Mouse (Mus musculus): ENCODE measurements around the gene Tnk1. TPM values are rescaled to one million over a fixed set of nuclear protein-coding genes. Genes with fewer than 3 reads are reported as not detected.
A peak's percentile ranks its signal among the peaks of the same experiment; 100 is the strongest.

The Tnk1 gene
- polyA plus RNA-seq, 1 experiment from 2014 or later = 0.69 TPM

DNA sequence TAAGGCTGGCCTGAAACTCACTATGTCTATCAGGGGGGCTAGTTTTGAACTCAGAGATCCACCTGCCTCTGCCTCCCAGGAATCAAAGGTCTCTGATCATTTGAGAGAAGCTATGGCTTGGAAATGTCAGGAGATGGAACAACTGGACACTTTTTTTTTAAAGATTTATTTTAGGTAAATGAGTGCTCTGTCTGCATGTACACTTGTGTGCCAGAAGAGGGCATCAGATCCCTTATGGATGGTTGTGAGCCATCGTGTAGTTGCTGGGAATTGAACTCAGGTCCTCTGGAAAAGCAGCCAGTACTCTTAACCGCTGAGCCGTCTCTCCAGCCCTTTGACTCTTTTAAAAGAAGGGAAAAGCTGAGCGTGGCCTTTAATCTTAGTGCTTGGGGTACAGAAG, 52.2 kb downstream of the Tnk1 start:
- peaks cover 49% of the 10 kb centered on the region for H3K27me3 ChIP-seq (ENCODE audit: insufficient read depth, low read length)
- WGBS (ENCODE audit: insufficient replicate concordance) = 76% methylated on average over 4 of the region's 4 CpGs
- no peaks in the 10 kb centered on the region for H3K9me3 ChIP-seq (ENCODE audit: low read length)
- peaks cover 28% of the 10 kb centered on the region for H3K4me1 ChIP-seq (ENCODE audit: insufficient read depth)
- H3K9ac ChIP-seq (replicated peaks) = no peak overlapping the region
- no peak overlapping the region for H3K4me2 ChIP-seq (ENCODE audit: low read depth, low read length)
- no peaks in the 10 kb centered on the region for H3K36me3 ChIP-seq (replicated peaks; ENCODE audit: insufficient read depth, low read length)
- no peak overlapping the region for H3K27ac ChIP-seq (ENCODE audit: low read depth)
- H3K4me3 ChIP-seq (ENCODE audit: low read depth, low read length) = no peak overlapping the region
- no peak for DNase-seq
- no peak for ATAC-seq
- no peak for TF ChIP-seq EP300 (IDR thresholded peaks at IDR 0.05; ENCODE audit: low read depth)
- peak; percentile 52 for TF ChIP-seq CTCF (IDR thresholded peaks at IDR 0.05; ENCODE audit: low read depth)

GRCm38 (mm10) chr11:69804972-69805909, 53.3 kb downstream of the Tnk1 start, which contains the start of gene Tmem102:
Tmem102 (minus strand) TSS chr11:69805624.
- DNase-seq = peak; percentile 51
- 26% methylated on average over 29 of the region's 29 CpGs for WGBS (ENCODE audit: insufficient replicate concordance)
- ATAC-seq = peak; percentile 40
- Histone ChIP-seq H3K9ac (replicated peaks) (peak within 1 kb of the TSS; percentile 8; the same call in 1 of the 2 replicates), H3K4me1 (ENCODE audit: insufficient read depth) (peaks cover 40% of the 10 kb centered on the region), H3K27me3 (ENCODE audit: insufficient read depth, low read length) (peaks cover 61% of the 10 kb centered on the region), H3K36me3 (replicated peaks; ENCODE audit: insufficient read depth, low read length) (no peaks in the 10 kb centered on the region), H3K27ac (ENCODE audit: low read depth) (no peak within 1 kb of the TSS), H3K4me3 (ENCODE audit: low read depth, low read length) (peak within 1 kb of the TSS; percentile 20; the same call in 1 of the 2 replicates), H3K4me2 (ENCODE audit: low read depth, low read length) (peak within 1 kb of the TSS; percentile 87), H3K9me3 (ENCODE audit: low read length) (no peaks in the 10 kb centered on the region)
- TF ChIP-seq EP300 (IDR thresholded peaks at IDR 0.05; ENCODE audit: low read depth) (no peak), CTCF (IDR thresholded peaks at IDR 0.05; ENCODE audit: low read depth) (0 out of 2 replicates have a peak, but pooled peaks have one; percentile 8)

- no peak for ATAC-seq
- Histone ChIP-seq H3K4me2 (ENCODE audit: low read depth, low read length) (peak overlapping the region; percentile 87), H3K36me3 (replicated peaks; ENCODE audit: insufficient read depth, low read length) (no peaks in the 10 kb centered on the region), H3K9ac (replicated peaks) (no peak overlapping the region), H3K9me3 (ENCODE audit: low read length) (no peaks in the 10 kb centered on the region), H3K4me1 (ENCODE audit: insufficient read depth) (peaks cover 42% of the 10 kb centered on the region), H3K27me3 (ENCODE audit: insufficient read depth, low read length) (peaks cover 67% of the 10 kb centered on the region), H3K4me3 (ENCODE audit: low read depth, low read length) (0 out of 2 replicates have a peak overlapping the region, but pooled peaks have one; percentile 20), H3K27ac (ENCODE audit: low read depth) (no peak overlapping the region)
- TF ChIP-seq CTCF (IDR thresholded peaks at IDR 0.05; ENCODE audit: low read depth) (no peak), EP300 (IDR thresholded peaks at IDR 0.05; ENCODE audit: low read depth) (no peak)
- no peak for DNase-seq
- 21% methylated on average over 12 of the region's 12 CpGs for WGBS (ENCODE audit: insufficient replicate concordance)
Measured at GRCm38 (mm10) chr11:69804652-69804940, 53.9 kb downstream of the Tnk1 start.

GRCm38 (mm10) chr11:69803786-69804651, 54.5 kb downstream of the Tnk1 start:
- Histone ChIP-seq H3K9ac (replicated peaks) (peak overlapping the region; percentile 59), H3K4me3 (ENCODE audit: low read depth, low read length) (peak overlapping the region; percentile 54), H3K4me1 (ENCODE audit: insufficient read depth) (peaks cover 42% of the 10 kb centered on the region), H3K36me3 (replicated peaks; ENCODE audit: insufficient read depth, low read length) (no peaks in the 10 kb centered on the region), H3K27ac (ENCODE audit: low read depth) (peak overlapping the region; percentile 48; the same call in 1 of the 2 replicates), H3K27me3 (ENCODE audit: insufficient read depth, low read length) (peaks cover 73% of the 10 kb centered on the region), H3K9me3 (ENCODE audit: low read length) (no peaks in the 10 kb centered on the region), H3K4me2 (ENCODE audit: low read depth, low read length) (peak overlapping the region; percentile 87)
- DNase-seq (peak; percentile 83), ATAC-seq (peak; percentile 87)
- WGBS (ENCODE audit: insufficient replicate concordance) = 4% methylated on average over 46 of the region's 60 CpGs
- no peak for TF ChIP-seq EP300 (IDR thresholded peaks at IDR 0.05; ENCODE audit: low read depth)
- peak; percentile 84 for TF ChIP-seq CTCF (IDR thresholded peaks at IDR 0.05; ENCODE audit: low read depth)

GRCm38 (mm10) chr11:69803328-69803727, 55.2 kb downstream of the Tnk1 start:
- ATAC-seq = peak; percentile 44
- Histone ChIP-seq H3K9ac (replicated peaks) (peak overlapping the region; percentile 59), H3K27me3 (ENCODE audit: insufficient read depth, low read length) (peaks cover 74% of the 10 kb centered on the region), H3K4me2 (ENCODE audit: low read depth, low read length) (peak overlapping the region; percentile 87), H3K27ac (ENCODE audit: low read depth) (peak overlapping the region; percentile 48; the same call in 1 of the 2 replicates), H3K36me3 (replicated peaks; ENCODE audit: insufficient read depth, low read length) (no peaks in the 10 kb centered on the region), H3K9me3 (ENCODE audit: low read length) (no peaks in the 10 kb centered on the region), H3K4me3 (ENCODE audit: low read depth, low read length) (peak overlapping the region; percentile 54), H3K4me1 (ENCODE audit: insufficient read depth) (peaks cover 42% of the 10 kb centered on the region)
- DNase-seq = no peak
- WGBS (ENCODE audit: insufficient replicate concordance) = 3% methylated on average over 12 of the region's 12 CpGs
- no peak for TF ChIP-seq EP300 (IDR thresholded peaks at IDR 0.05; ENCODE audit: low read depth)
- no peak for TF ChIP-seq CTCF (IDR thresholded peaks at IDR 0.05; ENCODE audit: low read depth)

Measured in liver, postnatal 0 days (tissue).